Mouse (Mus musculus) CH12.LX (cell line): ENCODE data around the gene Hdlbp. TPM values are rescaled to one million over a fixed set of nuclear protein-coding genes. Genes with fewer than 3 reads are reported as not detected.

Source experiments
- DNase-seq: peaks from one replicate; pipeline ENCODE4 v3.0.0-alpha.2; 2013; ENCODE audit errors: extremely low read depth
- H3K27ac ChIP-seq: 2 replicates; pipeline ENCODE4 v1.5.1; 2012; ENCODE audit warnings: low read depth, mild to moderate bottlenecking, control low read depth, moderate library complexity; ENCODE audit not compliant: insufficient read depth
- H3K27me3 ChIP-seq: replicated peaks from 2 replicates; pipeline ENCODE3; 2012; ENCODE audit warnings: inconsistent platforms
- H3K36me3 ChIP-seq, 2 experiments: replicated peaks in 1 of 2; 2 replicates each; pipeline versions ENCODE3 to v1.6.1; 2012; ENCODE audit warnings: inconsistent platforms in 1 of 2, low read length in 1 of 2, mild to moderate bottlenecking in 1 of 2, mixed read lengths in 1 of 2, moderate library complexity in 1 of 2; ENCODE audit not compliant: control insufficient read depth in 1 of 2, insufficient read depth in 1 of 2
- H3K4me1 ChIP-seq, 2 experiments: 2 replicates each; pipeline ENCODE4 v1.6.1; 2012; ENCODE audit warnings: inconsistent platforms in 1 of 2, moderate library complexity in 1 of 2; ENCODE audit not compliant: insufficient read depth in 2 of 2, control insufficient read depth in 1 of 2
- H3K4me2 ChIP-seq: 2 replicates; pipeline ENCODE4 v1.6.1; 2012; ENCODE audit warnings: low read depth, mild to moderate bottlenecking, control low read depth; ENCODE audit not compliant: poor library complexity, insufficient read depth, severe bottlenecking
- H3K4me3 ChIP-seq, 3 experiments: fragments of 150-350 bp in 1 of 3; sonication (generic) in 1 of 3; replicated peaks in 1 of 3; 2 replicates each; pipeline versions ENCODE3 to v1.5.1; 2011 to 2012; ENCODE audit warnings: low read depth in 2 of 3, low read length in 2 of 3, mild to moderate bottlenecking in 2 of 3, moderate library complexity in 2 of 3, control low read depth in 1 of 3, improper control_type of control experiment in 1 of 3, inconsistent platforms in 1 of 3, mixed read lengths in 1 of 3; ENCODE audit not compliant: poor library complexity in 1 of 3
- H3K79me2 ChIP-seq: replicated peaks from 2 replicates; pipeline ENCODE4 v1.6.1; 2012; ENCODE audit warnings: mild to moderate bottlenecking, moderate library complexity; ENCODE audit not compliant: control insufficient read depth, poor library complexity, insufficient read depth, severe bottlenecking; ENCODE audit errors: extremely low read depth
- H3K9ac ChIP-seq: 2 replicates; pipeline ENCODE4 v1.6.1; 2012; ENCODE audit warnings: low read depth, mild to moderate bottlenecking, control low read depth, moderate library complexity; ENCODE audit not compliant: insufficient read depth
- H3K9me3 ChIP-seq: replicated peaks from 2 replicates; pipeline ENCODE3; 2012; ENCODE audit warnings: low read length, inconsistent platforms, mixed read lengths
- BHLHE40 ChIP-seq: IDR thresholded peaks from 2 replicates; pipeline ENCODE4 v1.6.1; 2011; ENCODE audit warnings: mild to moderate bottlenecking, low read depth, low read length, improper control_type of control experiment
- CHD1 ChIP-seq: IDR thresholded peaks from 2 replicates; pipeline ENCODE4 v1.6.1; 2012; ENCODE audit warnings: low read depth, low read length, improper control_type of control experiment, inconsistent platforms
- CHD2 ChIP-seq: IDR thresholded peaks from 2 replicates; pipeline ENCODE4 v1.6.1; 2011; ENCODE audit warnings: low read length, improper control_type of control experiment
- CTCF ChIP-seq, 2 experiments: IDR thresholded peaks in 1 of 2; conservative IDR thresholded peaks in 1 of 2; 2 replicates each; pipeline ENCODE4 v1.5.1; 2011 to 2012; ENCODE audit warnings: low read depth in 2 of 2, low read length in 2 of 2, improper control_type of control experiment in 1 of 2, inconsistent platforms in 1 of 2, mild to moderate bottlenecking in 1 of 2, moderate library complexity in 1 of 2
- E2F4 ChIP-seq: IDR thresholded peaks from 2 replicates; pipeline ENCODE4 v1.6.1; 2011; ENCODE audit warnings: low read depth, low read length, improper control_type of control experiment; ENCODE audit not compliant: insufficient replicate concordance
- ELF1 ChIP-seq: IDR thresholded peaks from 2 replicates; pipeline ENCODE4 v1.6.1; 2014; ENCODE audit warnings: low read depth, mild to moderate bottlenecking, inconsistent platforms, low read length, improper control_type of control experiment
- EP300 ChIP-seq: IDR thresholded peaks from 2 replicates; pipeline ENCODE4 v1.6.1; 2011; ENCODE audit warnings: low read length, improper control_type of control experiment
- ETS1 ChIP-seq: conservative IDR thresholded peaks from 2 replicates; pipeline ENCODE4 v1.6.1; 2012; ENCODE audit warnings: low read depth, mild to moderate bottlenecking, inconsistent platforms, low read length, improper control_type of control experiment, moderate library complexity
- GABPA ChIP-seq: IDR thresholded peaks from 2 replicates; pipeline ENCODE4 v1.6.1; 2012; ENCODE audit warnings: low read depth, low read length, improper control_type of control experiment, inconsistent platforms; ENCODE audit not compliant: insufficient replicate concordance
- HCFC1 ChIP-seq: IDR thresholded peaks from 2 replicates; pipeline ENCODE4 v1.6.1; 2012; ENCODE audit warnings: low read depth, mild to moderate bottlenecking, inconsistent platforms, low read length, improper control_type of control experiment
- IRF4 ChIP-seq: IDR thresholded peaks from 2 replicates; pipeline ENCODE4 v1.6.1; 2014; ENCODE audit warnings: low read depth, mild to moderate bottlenecking, inconsistent platforms, low read length, improper control_type of control experiment
- JUN ChIP-seq: IDR thresholded peaks from 2 replicates; pipeline ENCODE4 v1.6.1; 2011; ENCODE audit warnings: low read depth, mild to moderate bottlenecking, low read length, improper control_type of control experiment, moderate library complexity; ENCODE audit not compliant: insufficient read depth
- JUND ChIP-seq: conservative IDR thresholded peaks from 2 replicates; pipeline ENCODE4 v1.6.1; 2011; ENCODE audit warnings: low read depth, low read length, improper control_type of control experiment
- KAT2A ChIP-seq: IDR thresholded peaks from 2 replicates; pipeline ENCODE4 v1.6.1; 2012; ENCODE audit warnings: low read length, improper control_type of control experiment, inconsistent platforms; ENCODE audit not compliant: insufficient replicate concordance
- MAFK ChIP-seq: IDR thresholded peaks from 2 replicates; pipeline ENCODE4 v1.6.1; 2011; ENCODE audit warnings: low read length, improper control_type of control experiment; ENCODE audit not compliant: insufficient replicate concordance
- MAX ChIP-seq: IDR thresholded peaks from 2 replicates; pipeline ENCODE4 v1.6.1; 2011; ENCODE audit warnings: low read length, improper control_type of control experiment
- MAZ ChIP-seq: IDR thresholded peaks from 2 replicates; pipeline ENCODE4 v1.6.1; 2012; ENCODE audit warnings: low read depth, mild to moderate bottlenecking, inconsistent platforms, low read length, improper control_type of control experiment, moderate library complexity
- MXI1 ChIP-seq: IDR thresholded peaks from 2 replicates; pipeline ENCODE4 v1.6.1; 2011; ENCODE audit warnings: mild to moderate bottlenecking, low read depth, low read length, improper control_type of control experiment
- MYC ChIP-seq: IDR thresholded peaks from 2 replicates; pipeline ENCODE4 v1.6.1; 2011; ENCODE audit warnings: low read depth, mild to moderate bottlenecking, improper control_type of control experiment, low read length
- NELFE ChIP-seq: IDR thresholded peaks from 2 replicates; pipeline ENCODE4 v1.6.1; 2011; ENCODE audit warnings: low read depth, low read length, improper control_type of control experiment
- NRF1 ChIP-seq: IDR thresholded peaks from 2 replicates; pipeline ENCODE4 v1.6.1; 2014; ENCODE audit warnings: low read depth, mild to moderate bottlenecking, inconsistent platforms, low read length, improper control_type of control experiment, moderate library complexity
- PAX5 ChIP-seq: IDR thresholded peaks from 2 replicates; pipeline ENCODE4 v1.6.1; 2012; ENCODE audit warnings: low read length, inconsistent platforms, mixed read lengths
- POLR2A ChIP-seq: IDR thresholded peaks from 2 replicates; pipeline ENCODE4 v1.6.1; 2011; ENCODE audit warnings: low read depth, mild to moderate bottlenecking, improper control_type of control experiment, low read length
- POLR2AphosphoS2 ChIP-seq: IDR thresholded peaks from 2 replicates; pipeline ENCODE4 v1.6.1; 2011; ENCODE audit warnings: low read depth, low read length, improper control_type of control experiment
- RAD21 ChIP-seq: IDR thresholded peaks from 2 replicates; pipeline ENCODE4 v1.6.1; 2011; ENCODE audit warnings: low read depth, mild to moderate bottlenecking, low read length, improper control_type of control experiment, moderate library complexity
- RCOR1 ChIP-seq: conservative IDR thresholded peaks from 2 replicates; pipeline ENCODE4 v1.6.1; 2012; ENCODE audit warnings: low read depth, mild to moderate bottlenecking, inconsistent platforms, low read length, improper control_type of control experiment
- SIN3A ChIP-seq: IDR thresholded peaks from 2 replicates; pipeline ENCODE4 v1.6.1; 2012; ENCODE audit warnings: low read length, improper control_type of control experiment, inconsistent platforms
- SMC3 ChIP-seq: IDR thresholded peaks from 2 replicates; pipeline ENCODE4 v1.6.1; 2011; ENCODE audit warnings: low read depth, low read length, improper control_type of control experiment
- TBP ChIP-seq: conservative IDR thresholded peaks from 2 replicates; pipeline ENCODE4 v1.6.1; 2011; ENCODE audit warnings: low read depth, low read length, improper control_type of control experiment
- TCF12 ChIP-seq: IDR thresholded peaks from 2 replicates; pipeline ENCODE4 v1.6.1; 2014; ENCODE audit warnings: low read depth, mild to moderate bottlenecking, inconsistent platforms, low read length, improper control_type of control experiment
- UBTF ChIP-seq: IDR thresholded peaks from 2 replicates; pipeline ENCODE4 v1.6.1; 2012; ENCODE audit warnings: low read depth, mild to moderate bottlenecking, inconsistent platforms, low read length, improper control_type of control experiment, moderate library complexity
- USF1 ChIP-seq: IDR thresholded peaks from 2 replicates; pipeline ENCODE4 v1.6.1; 2014; ENCODE audit warnings: low read depth, mild to moderate bottlenecking, inconsistent platforms, low read length, improper control_type of control experiment
- USF2 ChIP-seq: conservative IDR thresholded peaks from 2 replicates; pipeline ENCODE4 v1.6.1; 2011; ENCODE audit warnings: low read depth, low read length, improper control_type of control experiment
- ZC3H11A ChIP-seq: IDR thresholded peaks from 2 replicates; pipeline ENCODE4 v1.6.1; 2012; ENCODE audit warnings: low read depth, mild to moderate bottlenecking, inconsistent platforms, low read length, improper control_type of control experiment
- ZKSCAN1 ChIP-seq: IDR thresholded peaks from 2 replicates; pipeline ENCODE4 v1.6.1; 2012; ENCODE audit warnings: low read depth, inconsistent platforms, low read length, improper control_type of control experiment, borderline replicate concordance
- ZMIZ1 ChIP-seq: IDR thresholded peaks from 2 replicates; pipeline ENCODE4 v1.6.1; 2012; ENCODE audit warnings: low read depth, mild to moderate bottlenecking, inconsistent platforms, low read length, improper control_type of control experiment
- ZNF384 ChIP-seq: IDR thresholded peaks from 2 replicates; pipeline ENCODE4 v1.6.1; 2012; ENCODE audit warnings: low read depth, low read length, improper control_type of control experiment, inconsistent platforms
- dilution Hi-C: fragments of 300-500 bp; cut with MboI; formaldehyde crosslinking; loops from 2 replicates; pipeline ENCODE4 v1.14.3; 2020; ENCODE audit warnings: low sequenced_read_pairs; ENCODE audit not compliant: extremely low pct_unique_long_range_greater_than_20kb, extremely low pct_ligation_motif_present
- in situ Hi-C: fragments of 300-500 bp; cut with MboI; formaldehyde crosslinking; loops from 3 replicates; pipeline ENCODE4 v1.14.3; 2019; ENCODE audit warnings: low sequenced_read_pairs, low pct_ligation_motif_present, low pct_unique_long_range_greater_than_20kb, mixed read lengths
- polyA plus RNA-seq: library from polyadenylated mRNA; unstranded; fragments of >175 nt; gene quantifications from 2 replicates; pipeline ENCODE4 v1.2.1, GENCODE M21; 2012; ENCODE audit warnings: low read depth; ENCODE audit not compliant: insufficient read length
- total RNA-seq, 2 experiments: library from RNA; depleted of rRNA; stranded (reverse); fragments of 300-350 nt in 1 of 2; fragments of >200 nt in 1 of 2; gene quantifications; 2 replicates each; pipeline ENCODE4 v1.2.3; 2012 to 2014

Hdlbp gene
- total RNA-seq (2012; rRNA removed) (114 and 117 TPM in 2 replicates), total RNA-seq (2014; rRNA removed) (103 and 106 TPM in 2 replicates), polyA plus RNA-seq (178 and 179 TPM in 2 replicates)

- H3K4me1 ChIP-seq, result peaks cover 0 to 43% of the 10 kb centered on the region in 2 experiments; a peak in 2 of 4 replicates
- dilution Hi-C loops (no loop called here), in situ Hi-C loops (no loop called here)
- peak within 1 kb of the TSS; percentile 86 for H3K4me2 ChIP-seq
- peaks cover 56% of the 10 kb centered on the region for H3K79me2 ChIP-seq
- peak; percentile 98 for DNase-seq
- peak within 1 kb of the TSS; percentile 79 for H3K27ac ChIP-seq
- H3K27me3 ChIP-seq, result no peaks in the 10 kb centered on the region
- H3K9me3 ChIP-seq, result no peaks in the 10 kb centered on the region
- peak within 1 kb of the TSS; percentile 80 to 89 (median 84) for H3K4me3 ChIP-seq
- peak within 1 kb of the TSS; percentile 99 for H3K9ac ChIP-seq
- H3K36me3 ChIP-seq, result peaks cover 0 to 11% of the 10 kb centered on the region in 2 experiments
- TF ChIP-seq CHD1, result peak; percentile 76
- TF ChIP-seq ZC3H11A, result no peak
- no peak for TF ChIP-seq ETS1
- TF ChIP-seq POLR2A, result peak; percentile 82
- no peak for TF ChIP-seq CTCF (conservative IDR thresholded peaks at IDR 0.05 in 1 of 2, IDR thresholded peaks at IDR 0.05 in 1 of 2; ENCODE audit: low read depth in 2 of 2, low read length in 2 of 2)
- TF ChIP-seq TCF12, result 0 out of 2 replicates have a peak, but pooled peaks have one; percentile 51
- no peak for TF ChIP-seq MAFK
- no peak; the same call in 1 of the 2 replicates for TF ChIP-seq CHD2
- peak; percentile 46; the same call in 1 of the 2 replicates for TF ChIP-seq KAT2A
- no peak for TF ChIP-seq RCOR1
- no peak; the same call in 1 of the 2 replicates for TF ChIP-seq USF2
- no peak for TF ChIP-seq GABPA
- TF ChIP-seq MAX, result peak; percentile 29; the same call in 1 of the 2 replicates
- TF ChIP-seq IRF4, result no peak; the same call in 1 of the 2 replicates
- TF ChIP-seq JUND, result no peak
- no peak for TF ChIP-seq USF1
- peak; percentile 100 for TF ChIP-seq MAZ
- no peak for TF ChIP-seq JUN
- TF ChIP-seq SMC3, result no peak
- peak; percentile 65; the same call in 1 of the 2 replicates for TF ChIP-seq NELFE
- peak; percentile 39 for TF ChIP-seq SIN3A
- peak; percentile 86 for TF ChIP-seq HCFC1
- no peak for TF ChIP-seq E2F4
- no peak for TF ChIP-seq RAD21
- TF ChIP-seq TBP, result peak; percentile 84; the same call in 1 of the 2 replicates
- TF ChIP-seq POLR2AphosphoS2, result no peak
- peak; percentile 28; the same call in 1 of the 2 replicates for TF ChIP-seq BHLHE40
- TF ChIP-seq MXI1, result peak; percentile 79; the same call in 1 of the 2 replicates
- no peak for TF ChIP-seq ZMIZ1
- TF ChIP-seq ZKSCAN1, result no peak
- no peak for TF ChIP-seq EP300
- TF ChIP-seq UBTF, result 0 out of 2 replicates have a peak, but pooled peaks have one; percentile 52
- peak; percentile 97 for TF ChIP-seq NRF1
- no peak for TF ChIP-seq PAX5
- peak; percentile 90 for TF ChIP-seq ELF1
- TF ChIP-seq ZNF384, result no peak
- TF ChIP-seq MYC, result 0 out of 2 replicates have a peak, but pooled peaks have one; percentile 15
These were observed at the start of gene Hdlbp for GRCm38 (mm10) chr1:93478586-93479475. Hdlbp (minus strand) TSS chr1:93478815.
